Mouse (Mus musculus) kidney, postnatal 36 days (tissue): ENCODE data around the gene Mtus2.
"Not testable (repeated sequence)": the region's sequence is repeated elsewhere in the genome, so short reads cannot be mapped to it uniquely, and the experiment has no call there.

ENCODE experiments used
- DNase-seq, 2 experiments: peaks; one replicate each; pipeline ENCODE4 v3.0.0; 2021 to 2022; ENCODE audit warnings: mixed read lengths in 2 of 2

Mtus2 gene

GRCm38 (mm10) chr5:148287529-148287928 is 330.4 kb downstream of the Mtus2 start:
- no peak for DNase-seq

GRCm38 (mm10) chr5:148288804-148289203 is 331.7 kb downstream of the Mtus2 start:
- no peak for DNase-seq

- DNase-seq = no peak
These were observed 332.8 kb downstream of the Mtus2 start for GRCm38 (mm10) chr5:148289951-148290350.

- DNase-seq = no peak
These were observed 335.7 kb downstream of the Mtus2 start for GRCm38 (mm10) chr5:148292862-148293261.

- DNase-seq = peak in 1 of 2 experiments; percentile 39
These were observed 336.2 kb downstream of the Mtus2 start for GRCm38 (mm10) chr5:148293346-148293745.

GRCm38 (mm10) chr5:148302968-148303367 is 345.8 kb downstream of the Mtus2 start:
- DNase-seq = no peak

GRCm38 (mm10) chr5:148304112-148304511 is 347.0 kb downstream of the Mtus2 start:
- DNase-seq = no peak

GRCm38 (mm10) chr5:148310790-148311189 is 353.7 kb downstream of the Mtus2 start:
- no peak for DNase-seq

GRCm38 (mm10) chr5:148312443-148312842 is 355.3 kb downstream of the Mtus2 start:
- DNase-seq = no peak

- no peak for DNase-seq
These were observed 357.8 kb downstream of the Mtus2 start for GRCm38 (mm10) chr5:148314931-148315330.

GRCm38 (mm10) chr5:148325317-148325885 is 368.3 kb downstream of the Mtus2 start:
- peak; percentile 29 to 68 for DNase-seq

- DNase-seq = not testable (repeated sequence)
These were observed 369.2 kb downstream of the Mtus2 start for GRCm38 (mm10) chr5:148326295-148326694.

GRCm38 (mm10) chr5:148328982-148329381 is 371.9 kb downstream of the Mtus2 start:
- no peak for DNase-seq

GRCm38 (mm10) chr5:148331229-148331776 is 374.2 kb downstream of the Mtus2 start:
- DNase-seq = no peak

GRCm38 (mm10) chr5:148331926-148332621 is 375.0 kb downstream of the Mtus2 start:
- DNase-seq = no peak

- peak; percentile 75 to 86 for DNase-seq
These were observed 375.5 kb downstream of the Mtus2 start for GRCm38 (mm10) chr5:148332622-148332974.

GRCm38 (mm10) chr5:148339126-148339525 is 382.0 kb downstream of the Mtus2 start:
- DNase-seq = no peak

GRCm38 (mm10) chr5:148342061-148342741 is 385.1 kb downstream of the Mtus2 start:
- DNase-seq = peak; percentile 44 to 55

- no peak for DNase-seq
These were observed 387.3 kb downstream of the Mtus2 start for GRCm38 (mm10) chr5:148344374-148344773.

- no peak for DNase-seq
These were observed 389.4 kb downstream of the Mtus2 start for GRCm38 (mm10) chr5:148346543-148346942.

GRCm38 (mm10) chr5:148348153-148348552 is 391.0 kb downstream of the Mtus2 start:
- DNase-seq = no peak

- peak in 1 of 2 experiments; percentile 29 for DNase-seq
These were observed 392.3 kb downstream of the Mtus2 start for GRCm38 (mm10) chr5:148349327-148350011.

- no peak for DNase-seq
These were observed 396.3 kb downstream of the Mtus2 start for GRCm38 (mm10) chr5:148353429-148353828.
